Mouse (Mus musculus): ENCODE data around the gene Zfp219.

Zfp219 gene

GRCm38 (mm10) chr14:51996866-51997265 lies 23.7 kb downstream of the Zfp219 start:
- DNase-seq: no peak

- DNase-seq: no peak
Measured at GRCm38 (mm10) chr14:51996231-51996841, 24.2 kb downstream of the Zfp219 start.

GRCm38 (mm10) chr14:51995219-51995871 lies 25.2 kb downstream of the Zfp219 start:
- DNase-seq: no peak

- no peak for DNase-seq
Measured at GRCm38 (mm10) chr14:51994453-51994852, 26.1 kb downstream of the Zfp219 start.

GRCm38 (mm10) chr14:51989461-51989970 lies 31.0 kb downstream of the Zfp219 start:
- DNase-seq: no peak

GRCm38 (mm10) chr14:51988731-51989130 lies 31.8 kb downstream of the Zfp219 start:
- DNase-seq: no peak

DNA sequence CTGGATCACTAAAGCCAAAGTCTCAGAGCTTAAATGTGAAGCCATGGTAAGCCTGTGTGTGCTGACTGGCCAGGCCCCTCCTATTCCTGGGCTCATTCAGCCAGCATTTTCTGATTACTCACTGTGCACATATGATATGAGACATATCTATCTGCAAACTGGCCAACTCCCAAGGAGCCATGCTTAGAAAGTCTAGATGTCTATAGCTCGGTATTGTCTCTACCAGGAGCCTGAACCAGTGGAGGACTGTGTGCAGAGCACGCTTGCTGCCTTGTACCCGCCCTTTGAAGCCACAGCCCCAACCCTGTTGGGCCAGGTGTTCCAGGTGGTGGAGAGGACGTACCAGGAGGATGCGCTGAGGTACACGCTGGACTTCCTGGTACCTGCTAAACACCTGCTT lies 33.4 kb downstream of the Zfp219 start:
- no peak for DNase-seq

DNA sequence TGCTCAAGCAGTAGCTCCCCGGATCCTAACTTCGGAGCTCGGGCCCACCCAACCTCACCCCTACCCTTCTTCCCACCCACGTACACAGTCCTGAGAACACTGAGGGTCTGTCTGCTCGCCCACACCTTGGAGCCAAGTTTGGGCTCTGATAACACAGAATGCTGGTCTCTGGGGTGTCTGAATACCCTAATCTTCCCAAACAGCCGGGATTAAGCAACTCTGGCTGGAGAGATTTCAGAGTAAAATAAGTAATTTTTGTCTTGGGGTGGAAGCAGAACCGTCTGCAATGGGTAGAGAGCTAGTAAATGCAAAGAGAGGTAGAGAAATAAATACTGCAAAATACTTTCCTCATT lies 34.4 kb downstream of the Zfp219 start:
- no peak for DNase-seq

GRCm38 (mm10) chr14:51985301-51986152 lies 35.0 kb downstream of the Zfp219 start:
- DNase-seq: peak; percentile 73

- peak; percentile 65 for DNase-seq
Measured at GRCm38 (mm10) chr14:51984247-51985231, 36.0 kb downstream of the Zfp219 start, which contains the start of gene Arhgef40. Gene Arhgef40 (plus strand): TSS chr14:51984719.

- no peak for DNase-seq
Measured at GRCm38 (mm10) chr14:51983855-51984246, 36.7 kb downstream of the Zfp219 start.

- no peak for DNase-seq
Measured at GRCm38 (mm10) chr14:51983251-51983650, 37.3 kb downstream of the Zfp219 start.

DNA sequence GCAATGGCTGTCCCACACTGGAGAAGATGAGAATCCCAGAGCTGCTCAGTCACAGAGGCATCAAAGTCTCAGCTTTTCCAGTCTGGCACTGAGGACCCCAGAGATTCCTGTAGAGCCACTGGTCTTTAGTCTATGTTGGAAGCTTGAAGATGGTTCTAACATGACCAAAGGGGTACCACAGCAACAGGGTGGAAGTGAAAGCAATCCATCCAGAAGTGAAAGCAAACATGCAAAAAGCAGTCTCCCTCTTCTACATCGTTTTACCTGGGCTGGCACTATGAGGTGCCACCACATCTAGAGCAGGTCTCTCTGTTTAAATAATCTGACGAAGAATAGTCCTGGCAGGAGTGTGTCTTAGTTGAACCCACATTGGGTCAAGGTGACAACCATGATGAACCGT lies 41.3 kb downstream of the Zfp219 start:
- DNase-seq: no peak

DNA sequence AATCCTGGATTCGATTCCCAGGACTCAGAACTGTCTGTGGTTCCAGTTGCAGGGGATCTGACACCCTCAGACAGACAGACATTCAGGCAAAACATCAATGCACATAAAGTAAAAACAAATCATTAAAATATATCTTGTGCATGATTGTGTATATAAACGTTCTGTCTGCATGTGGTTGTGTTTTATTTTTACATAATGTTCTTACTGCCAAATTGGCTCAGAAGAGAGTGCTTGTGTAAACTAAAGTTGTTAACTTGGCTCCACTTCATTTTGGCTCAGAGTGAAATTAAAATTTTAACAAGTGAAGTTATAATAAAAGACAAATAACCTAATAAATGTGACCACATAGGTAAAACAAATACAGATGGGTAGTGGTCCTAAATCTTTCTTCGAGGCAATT lies 53.1 kb downstream of the Zfp219 start:
- no peak for DNase-seq

DNA sequence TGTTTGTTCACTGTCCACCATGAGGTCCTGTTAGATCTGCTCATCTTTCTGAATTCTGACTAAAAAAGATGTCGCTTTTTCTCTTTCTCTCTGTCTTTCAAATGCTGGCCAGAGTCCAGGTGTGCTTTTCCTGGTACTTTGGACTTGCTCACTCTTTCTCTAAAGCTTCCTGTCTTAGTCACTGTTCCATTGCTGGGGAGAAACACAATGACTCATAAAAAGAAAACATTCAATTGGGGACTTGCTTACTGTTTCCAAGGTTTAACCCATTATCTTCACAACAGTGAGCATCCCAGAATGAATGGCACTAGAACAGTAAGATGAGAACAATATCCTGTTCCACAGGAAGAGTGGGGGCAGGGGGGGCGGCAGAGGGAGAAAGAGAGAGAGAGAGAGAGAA lies 60.2 kb downstream of the Zfp219 start:
- DNase-seq: no peak
